Mouse (Mus musculus) stomach, embryonic 15.5 days (tissue): ENCODE data around the gene Tmem186. TPM values are rescaled to one million over a fixed set of nuclear protein-coding genes. Genes with fewer than 3 reads are reported as not detected.

Experiments used
- ATAC-seq: fragments of 200-750 bp; cut with Nextera tagmentation; 2 replicates; pipeline ENCODE4 v1.8.0; 2017; ENCODE audit warnings: low read depth, moderate number of reproducible peaks, moderate TSS enrichment; ENCODE audit not compliant: insufficient read depth, low FRiP score
- H3K27ac ChIP-seq: fragments of 300-500 bp; sonication (generic); 2 replicates; pipeline ENCODE4 v1.5.1; 2015; ENCODE audit warnings: mild to moderate bottlenecking, inconsistent platforms
- H3K27me3 ChIP-seq: fragments of 300-500 bp; sonication (generic); replicated peaks from 2 replicates; pipeline ENCODE4 v1.6.1; 2015; ENCODE audit warnings: inconsistent platforms
- H3K36me3 ChIP-seq: fragments of 300-500 bp; sonication (generic); 2 replicates; pipeline ENCODE4 v1.6.1; 2015; ENCODE audit warnings: inconsistent platforms
- H3K4me1 ChIP-seq: fragments of 300-500 bp; sonication (generic); 2 replicates; pipeline ENCODE4 v1.6.1; 2015; ENCODE audit warnings: inconsistent platforms
- H3K4me2 ChIP-seq: fragments of 300-500 bp; sonication (generic); 2 replicates; pipeline ENCODE4 v1.6.1; 2015; ENCODE audit warnings: mild to moderate bottlenecking, inconsistent platforms
- H3K4me3 ChIP-seq: fragments of 300-500 bp; sonication (generic); replicated peaks from 2 replicates; pipeline ENCODE4 v1.5.1; 2015; ENCODE audit warnings: inconsistent platforms
- H3K9ac ChIP-seq: fragments of 300-500 bp; sonication (generic); 2 replicates; pipeline ENCODE4 v1.6.1; 2015; ENCODE audit warnings: inconsistent platforms
- H3K9me3 ChIP-seq: fragments of 300-500 bp; sonication (generic); 2 replicates; pipeline ENCODE4 v1.6.1; 2016; ENCODE audit warnings: inconsistent platforms
- WGBS: fragments of 180-500 bp; shearing (Covaris S2); methylation state at CpG from one replicate; pipeline ENCODE4 v1.1.7; 2015; 5-methylcytosine and 5-hydroxymethylcytosine counted together
- microRNA-seq: library from miRNA; unstranded; fragments of <30 nt; microRNA quantifications from one replicate; pipeline ENCODE4, GENCODE M21; 2016
- polyA plus RNA-seq: library from polyadenylated mRNA; unstranded; fragments of >200 nt; fragmentation: Nextera tagmentation; extraction: Ambion mirVana; gene quantifications from 2 replicates; pipeline ENCODE4 v1.2.1, GENCODE M21; 2015

Tmem186 gene
- polyA plus RNA-seq, 1 experiment from 2014 or later, result 18.8 TPM

DNA sequence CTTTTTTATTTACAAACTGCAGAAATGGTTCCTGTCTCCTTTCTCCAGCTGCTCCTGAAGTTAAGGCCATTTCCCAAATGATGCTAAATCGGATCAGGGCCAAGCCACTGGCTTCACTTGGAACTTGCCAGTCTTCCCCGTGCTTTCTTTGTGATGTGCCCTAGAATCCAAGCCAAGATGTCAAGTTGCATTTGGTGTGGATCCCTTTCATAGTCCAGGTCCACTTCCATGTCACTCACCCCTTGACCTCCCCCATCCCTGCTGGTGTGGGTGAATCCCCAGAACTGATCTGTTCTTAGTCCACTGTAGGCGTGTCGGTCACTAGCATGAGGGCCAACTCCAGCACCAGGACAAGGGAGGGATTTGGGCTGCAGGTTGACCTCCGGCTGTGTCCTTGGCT, 40.0 kb downstream of the Tmem186 start:
- H3K36me3 ChIP-seq, result no peaks in the 10 kb centered on the region
- WGBS, result 86% methylated on average over 5 of the region's 5 CpGs
- no peaks in the 10 kb centered on the region for H3K9me3 ChIP-seq
- no peak overlapping the region for H3K4me2 ChIP-seq
- H3K4me3 ChIP-seq, result no peak overlapping the region
- no peak for ATAC-seq
- H3K27me3 ChIP-seq, result no peaks in the 10 kb centered on the region
- no peak overlapping the region for H3K9ac ChIP-seq
- H3K4me1 ChIP-seq, result no peaks in the 10 kb centered on the region
- no peak overlapping the region for H3K27ac ChIP-seq

- no peak overlapping the region for H3K9ac ChIP-seq
- no peaks in the 10 kb centered on the region for H3K4me1 ChIP-seq
- no peak for ATAC-seq
- no peaks in the 10 kb centered on the region for H3K36me3 ChIP-seq
- no peak overlapping the region for H3K4me3 ChIP-seq
- H3K27ac ChIP-seq, result no peak overlapping the region
- WGBS, result 85% methylated on average over 4 of the region's 4 CpGs
- H3K4me2 ChIP-seq, result no peak overlapping the region
- no peaks in the 10 kb centered on the region for H3K9me3 ChIP-seq
- H3K27me3 ChIP-seq, result no peaks in the 10 kb centered on the region
Measured at GRCm38 (mm10) chr16:8596336-8596735, 41.2 kb downstream of the Tmem186 start.

- no peak overlapping the region for H3K4me2 ChIP-seq
- H3K36me3 ChIP-seq, result no peaks in the 10 kb centered on the region
- 54% methylated on average over 4 of the region's 4 CpGs for WGBS
- no peak overlapping the region for H3K9ac ChIP-seq
- no peak overlapping the region for H3K4me3 ChIP-seq
- no peak for ATAC-seq
- H3K4me1 ChIP-seq, result no peaks in the 10 kb centered on the region
- no peak overlapping the region for H3K27ac ChIP-seq
- H3K9me3 ChIP-seq, result no peaks in the 10 kb centered on the region
- H3K27me3 ChIP-seq, result no peaks in the 10 kb centered on the region
Measured at GRCm38 (mm10) chr16:8595411-8595810, 42.1 kb downstream of the Tmem186 start.

DNA sequence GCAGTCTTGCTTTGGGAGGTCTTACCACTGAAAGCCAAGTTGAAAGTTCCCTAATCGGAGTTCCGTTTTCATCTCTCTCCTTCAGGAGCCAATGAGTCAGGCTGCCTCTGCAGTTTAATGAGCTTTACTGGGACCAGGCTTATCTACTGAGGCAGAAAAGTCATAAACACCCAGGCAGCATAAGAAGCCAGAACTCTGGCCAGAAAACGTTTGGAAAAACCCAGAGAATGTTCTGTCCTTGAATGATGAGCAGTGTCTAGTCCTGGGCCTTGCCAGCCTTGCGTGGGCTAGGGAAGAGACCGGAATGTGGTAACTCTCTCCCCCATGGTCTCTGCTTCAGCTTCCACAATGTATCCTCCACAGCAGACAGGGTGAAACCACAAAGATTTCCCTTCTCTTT, 52.5 kb downstream of the Tmem186 start:
- no peaks in the 10 kb centered on the region for H3K9me3 ChIP-seq
- no peak for ATAC-seq
- WGBS, result 76% methylated on average over 5 of the region's 5 CpGs
- no peak overlapping the region for H3K9ac ChIP-seq
- no peak overlapping the region for H3K27ac ChIP-seq
- H3K4me2 ChIP-seq, result no peak overlapping the region
- H3K36me3 ChIP-seq, result 0 out of 2 replicates have a peak, but pooled peaks cover 15% of the 10 kb centered on the region
- no peaks in the 10 kb centered on the region for H3K4me1 ChIP-seq
- H3K4me3 ChIP-seq, result no peak overlapping the region
- no peaks in the 10 kb centered on the region for H3K27me3 ChIP-seq

DNA sequence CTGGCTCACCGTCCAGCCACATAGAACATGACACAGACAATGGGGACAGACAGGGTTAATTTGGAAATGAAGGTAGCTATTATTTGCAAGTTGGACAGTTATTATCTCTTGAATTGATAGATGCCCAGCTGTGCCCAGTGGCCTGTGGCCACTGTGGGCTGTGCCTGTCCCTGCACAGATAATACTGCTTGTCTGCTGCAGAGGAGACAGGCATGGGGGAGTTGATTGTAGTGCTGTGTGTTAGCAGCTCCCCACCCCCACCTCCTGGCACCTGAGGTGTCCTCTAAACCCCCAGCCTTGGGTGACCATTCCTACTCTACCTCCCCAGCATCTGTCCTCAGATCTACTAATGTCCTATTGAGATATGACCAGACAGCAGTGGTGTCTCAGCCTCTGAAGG, 53.3 kb downstream of the Tmem186 start:
- 0 out of 2 replicates have a peak, but pooled peaks cover 12% of the 10 kb centered on the region for H3K36me3 ChIP-seq
- no peaks in the 10 kb centered on the region for H3K27me3 ChIP-seq
- no peak overlapping the region for H3K9ac ChIP-seq
- H3K4me3 ChIP-seq, result no peak overlapping the region
- WGBS, result 75% methylated on average over 1 of the region's 1 CpGs
- no peaks in the 10 kb centered on the region for H3K4me1 ChIP-seq
- no peak overlapping the region for H3K4me2 ChIP-seq
- H3K27ac ChIP-seq, result no peak overlapping the region
- ATAC-seq, result no peak
- H3K9me3 ChIP-seq, result no peaks in the 10 kb centered on the region

Small RNA genes within 50 kb of the gene (microRNA-seq; reads per million reads assigned to microRNA genes)
- gene Gm22137, result not detected

Other genes starting within 250 kb of the Tmem186 start
- gene Tmem114, start 212.6 kb downstream of the Tmem186 start, polyA plus RNA-seq, result 0.15 TPM in 1 of 2 replicates, not detected in the other
- gene Mettl22, start 166.9 kb downstream of the Tmem186 start, polyA plus RNA-seq, result 14.0 and 14.7 TPM in 2 replicates
- gene Abat, start 124.3 kb downstream of the Tmem186 start, polyA plus RNA-seq, result 32.1 and 38.0 TPM in 2 replicates
- 67.6 and 69.2 TPM in 2 replicates for gene Pmm2, start within 50 bp of the Tmem186 start, polyA plus RNA-seq
- 82.3 and 92.6 TPM in 2 replicates for gene Carhsp1, start 34.4 kb upstream of the Tmem186 start, polyA plus RNA-seq
- gene Gm5767, start 43.1 kb upstream of the Tmem186 start, polyA plus RNA-seq, result not detected in 2 replicates
- 26.7 and 28.3 TPM in 2 replicates for gene Usp7, start 154.6 kb upstream of the Tmem186 start, polyA plus RNA-seq
- gene 1810013L24Rik, start 192.4 kb upstream of the Tmem186 start, polyA plus RNA-seq, result 20.3 and 20.8 TPM in 2 replicates